Mouse (Mus musculus): Measurements from ENCODE around the gene Tcte2.

DNA sequence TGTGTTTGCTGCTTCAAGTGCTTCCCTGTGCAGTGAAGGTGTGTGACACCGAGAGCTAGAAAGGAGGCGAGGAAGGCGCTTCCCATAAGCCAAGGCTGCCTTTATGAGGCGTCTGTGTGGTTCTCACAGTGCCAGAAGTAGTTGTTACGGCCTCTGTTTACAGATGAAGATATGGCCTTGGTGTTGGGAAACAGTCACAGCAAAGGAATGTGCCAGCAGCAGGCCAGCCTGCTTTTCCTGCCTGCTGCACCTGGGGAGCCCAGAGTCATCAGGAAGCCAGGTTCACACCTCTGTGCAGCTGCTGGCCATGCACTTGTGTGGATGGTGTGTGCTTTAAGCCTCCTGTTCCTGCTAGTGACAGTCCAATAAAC lies 17.9 kb downstream of the Tcte2 start:
- TF ChIP-seq CTCF (IDR thresholded peaks at IDR 0.05; ENCODE audit: borderline replicate concordance, extremely low read depth, insufficient read depth, insufficient read length): no peak
- TF ChIP-seq POLR2A (IDR thresholded peaks at IDR 0.05; ENCODE audit: borderline replicate concordance, extremely low read depth, insufficient read depth, insufficient read length, poor library complexity, severe bottlenecking): no peak

Measured in brain, embryonic 14.5 days (tissue).